Mouse (Mus musculus): Measurements from ENCODE around the gene Cmtm2a.

GRCm38 (mm10) chr8:104268368-104268767, 24.6 kb downstream of the Cmtm2a start:
- TF ChIP-seq GATA1 (IDR thresholded peaks at IDR 0.05; ENCODE audit: borderline replicate concordance, low read length) (no peak), FLI1 (IDR thresholded peaks at IDR 0.05; ENCODE audit: low read length) (no peak)
